Mouse (Mus musculus) kidney, embryonic 16.5 days (tissue): Measurements from ENCODE around the gene Mapk8ip2. TPM values are rescaled to one million over a fixed set of nuclear protein-coding genes. Genes with fewer than 3 reads are reported as not detected.

Source experiments
- ATAC-seq: fragments of 200-750 bp; cut with Nextera tagmentation; 2 replicates; pipeline ENCODE4 v1.8.0; 2017; ENCODE audit warnings: moderate TSS enrichment; ENCODE audit not compliant: low FRiP score, low TSS enrichment
- H3K27ac ChIP-seq: fragments of 300-500 bp; sonication (generic); 2 replicates; pipeline ENCODE4 v1.5.1; 2014; ENCODE audit warnings: low read length
- H3K27me3 ChIP-seq: fragments of 300-500 bp; sonication (generic); 2 replicates; pipeline ENCODE4 v1.6.1; 2014; ENCODE audit warnings: low read length, control low read depth, mixed read lengths; ENCODE audit not compliant: insufficient read depth
- H3K36me3 ChIP-seq: fragments of 300-500 bp; sonication (generic); 2 replicates; pipeline ENCODE4 v1.6.1; 2014; ENCODE audit warnings: low read length, control low read depth, mixed read lengths; ENCODE audit not compliant: insufficient read depth
- H3K4me1 ChIP-seq: fragments of 300-500 bp; sonication (generic); 2 replicates; pipeline ENCODE4 v1.6.1; 2014; ENCODE audit warnings: low read length, control low read depth, mixed read lengths; ENCODE audit not compliant: insufficient read depth
- H3K4me2 ChIP-seq: fragments of 300-500 bp; sonication (generic); replicated peaks from 2 replicates; pipeline ENCODE4 v1.6.1; 2014; ENCODE audit warnings: low read depth, low read length
- H3K4me3 ChIP-seq: fragments of 300-500 bp; sonication (generic); 2 replicates; pipeline ENCODE4 v1.5.1; 2014; ENCODE audit warnings: mild to moderate bottlenecking, low read length
- H3K9ac ChIP-seq: fragments of 300-500 bp; sonication (generic); replicated peaks from 2 replicates; pipeline ENCODE4 v1.6.1; 2014; ENCODE audit warnings: low read length
- H3K9me3 ChIP-seq: fragments of 300-500 bp; sonication (generic); 2 replicates; pipeline ENCODE4 v1.6.1; 2016; ENCODE audit warnings: low read length, control low read depth
- whole genome bisulfite sequencing: fragments of 180-500 bp; shearing (Covaris S2); extraction: QIAGEN DNeasy Blood & Tissue Kit; methylation state at CpG from one replicate; pipeline ENCODE4 v1.1.7; 2014; 5-methylcytosine and 5-hydroxymethylcytosine counted together
- polyA plus RNA-seq: library from polyadenylated mRNA; unstranded; fragments of >200 nt; fragmentation: Nextera tagmentation; extraction: Ambion mirVana; gene quantifications from 2 replicates; pipeline ENCODE4 v1.2.1, GENCODE M21; 2015

The Mapk8ip2 gene
- polyA plus RNA-seq, 1 experiment from 2014 or later: 0.92 TPM

DNA sequence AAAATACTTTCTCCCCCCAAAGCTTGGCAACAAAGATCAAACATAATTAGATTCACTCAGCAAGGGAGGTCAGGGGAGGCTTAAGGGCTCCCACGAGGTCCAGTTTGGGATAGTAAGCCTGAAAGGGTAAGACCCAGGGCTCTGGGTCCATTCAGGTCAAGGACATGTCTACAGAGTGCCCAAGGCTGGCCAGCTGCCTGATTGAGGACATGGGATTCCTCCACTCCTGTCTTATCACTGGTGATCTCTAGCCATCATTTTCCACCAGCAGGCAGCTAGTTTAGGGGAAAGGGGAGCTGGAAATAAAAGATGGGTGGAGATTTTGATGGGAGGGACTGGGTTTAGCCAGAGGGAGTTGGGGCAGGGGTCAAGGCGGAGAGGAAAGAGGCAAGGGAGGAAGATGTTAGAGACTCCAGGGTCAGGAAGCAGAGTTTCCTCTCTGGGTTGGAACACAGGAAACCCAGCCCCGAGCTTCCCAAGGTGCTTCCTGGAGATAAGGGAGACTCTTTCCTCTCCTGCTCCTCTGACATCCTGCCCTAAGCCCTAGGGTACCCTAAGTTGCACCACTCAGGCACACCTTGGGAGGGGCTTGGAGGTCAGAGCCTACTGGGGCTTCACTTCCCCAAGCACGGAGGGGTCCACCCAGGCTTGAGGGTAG is 43.8 kb downstream of the Mapk8ip2 start:
- Histone ChIP-seq H3K9me3 (0 out of 2 replicates have a peak, but pooled peaks cover 3% of the 10 kb centered on the region), H3K4me3 (peak overlapping the region; percentile 69), H3K4me1 (peaks cover 16% of the 10 kb centered on the region), H3K4me2 (no peak overlapping the region), H3K9ac (peak overlapping the region; percentile 7; the same call in 1 of the 2 replicates), H3K27me3 (peaks cover 5% of the 10 kb centered on the region; the same call in 1 of the 2 replicates), H3K36me3 (no peaks in the 10 kb centered on the region), H3K27ac (peak overlapping the region; percentile 72)
- WGBS: 17% methylated on average over 4 of the region's 4 CpGs
- peak; percentile 64 for ATAC-seq

GRCm38 (mm10) chr15:89498049-89498960 is 44.6 kb downstream of the Mapk8ip2 start:
- Histone ChIP-seq H3K27me3 (peaks cover 5% of the 10 kb centered on the region; the same call in 1 of the 2 replicates), H3K4me1 (peaks cover 16% of the 10 kb centered on the region), H3K4me2 (peak overlapping the region; percentile 94), H3K9ac (peak overlapping the region; percentile 83), H3K9me3 (0 out of 2 replicates have a peak, but pooled peaks cover 3% of the 10 kb centered on the region), H3K4me3 (peak overlapping the region; percentile 69), H3K27ac (peak overlapping the region; percentile 72), H3K36me3 (peaks cover 1% of the 10 kb centered on the region; the same call in 1 of the 2 replicates)
- ATAC-seq: no peak; the same call in 1 of the 2 replicates
- 3% methylated on average over 37 of the region's 41 CpGs for WGBS

GRCm38 (mm10) chr15:89498961-89499688 is 45.4 kb downstream of the Mapk8ip2 start, which contains the start of gene Shank3:
Shank3 (plus strand) TSS chr15:89499623.
- peak; percentile 24 for ATAC-seq
- H3K4me2 ChIP-seq: peak within 1 kb of the TSS; percentile 94
- H3K36me3 ChIP-seq: peaks cover 6% of the 10 kb centered on the region; the same call in 1 of the 2 replicates
- 0 out of 2 replicates have a peak, but pooled peaks cover 3% of the 10 kb centered on the region for H3K9me3 ChIP-seq
- peak within 1 kb of the TSS; percentile 72 for H3K27ac ChIP-seq
- peaks cover 16% of the 10 kb centered on the region for H3K4me1 ChIP-seq
- peak within 1 kb of the TSS; percentile 69 for H3K4me3 ChIP-seq
- H3K27me3 ChIP-seq: peaks cover 5% of the 10 kb centered on the region; the same call in 1 of the 2 replicates
- H3K9ac ChIP-seq: peak within 1 kb of the TSS; percentile 83
- WGBS: 1% methylated on average over 47 of the region's 72 CpGs

DNA sequence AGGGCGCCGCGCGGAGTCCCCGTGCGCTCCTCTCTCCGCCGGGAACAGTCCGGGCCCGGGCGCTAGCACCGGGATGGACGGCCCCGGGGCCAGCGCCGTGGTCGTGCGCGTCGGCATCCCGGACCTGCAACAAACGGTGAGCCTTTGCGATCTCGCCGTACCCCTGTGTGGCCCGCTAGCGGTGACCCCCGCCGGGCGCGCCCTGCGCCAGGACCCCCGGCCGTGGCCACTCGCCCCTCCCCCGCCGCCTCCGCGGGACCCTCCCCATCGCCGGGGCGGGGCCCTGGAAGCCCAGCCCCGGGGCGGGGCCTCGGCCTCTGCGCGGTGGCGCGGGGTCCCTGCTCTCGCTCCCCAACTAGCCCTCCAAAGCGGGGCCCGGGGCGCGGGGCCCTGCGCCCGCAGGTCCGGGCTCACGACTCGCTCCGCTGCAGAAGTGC is 46.1 kb downstream of the Mapk8ip2 start:
- under 1% methylated on average over 44 of the region's 60 CpGs for WGBS
- 0 out of 2 replicates have a peak overlapping the region, but pooled peaks have one; percentile 49 for H3K27ac ChIP-seq

DNA sequence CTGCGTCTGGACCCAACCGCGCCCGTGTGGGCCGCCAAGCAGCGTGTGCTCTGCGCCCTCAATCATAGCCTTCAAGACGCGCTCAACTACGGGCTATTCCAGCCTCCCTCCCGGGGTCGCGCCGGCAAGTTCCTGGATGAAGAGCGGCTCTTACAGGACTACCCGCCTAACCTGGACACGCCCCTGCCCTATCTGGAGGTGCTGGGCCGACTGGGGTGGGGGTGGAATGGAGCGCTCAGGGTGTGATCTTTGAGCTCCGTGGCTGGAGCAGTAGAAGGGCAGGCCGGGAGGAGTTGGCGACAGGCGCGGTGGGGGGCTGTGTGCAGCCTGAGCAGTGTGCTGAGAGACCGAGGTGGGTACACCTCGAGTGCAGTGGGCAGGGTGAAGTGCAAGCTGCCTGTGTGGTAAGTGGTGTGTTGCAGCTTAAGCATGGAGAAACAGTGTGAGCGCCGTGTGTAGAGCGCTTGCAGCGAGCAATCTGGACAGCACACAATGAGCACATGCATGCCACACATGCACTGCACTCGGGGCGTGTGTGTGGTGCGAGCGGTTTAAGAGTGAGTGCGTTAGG is 46.6 kb downstream of the Mapk8ip2 start:
- ATAC-seq: peak; percentile 39

More for the DNA sequence above, 46.1 kb downstream of the Mapk8ip2 start:
- H3K4me3 ChIP-seq: peak overlapping the region; percentile 69
- peaks cover 16% of the 10 kb centered on the region for H3K4me1 ChIP-seq
- H3K9me3 ChIP-seq: 0 out of 2 replicates have a peak, but pooled peaks cover 3% of the 10 kb centered on the region
- ATAC-seq: peak; percentile 65
- peaks cover 6% of the 10 kb centered on the region; the same call in 1 of the 2 replicates for H3K36me3 ChIP-seq
- peak overlapping the region; percentile 94 for H3K4me2 ChIP-seq
- peaks cover 5% of the 10 kb centered on the region; the same call in 1 of the 2 replicates for H3K27me3 ChIP-seq
- peak overlapping the region; percentile 83 for H3K9ac ChIP-seq

GRCm38 (mm10) chr15:89501321-89501720 is 47.6 kb downstream of the Mapk8ip2 start:
- Histone ChIP-seq H3K4me2 (no peak overlapping the region), H3K4me3 (no peak overlapping the region), H3K36me3 (peaks cover 6% of the 10 kb centered on the region; the same call in 1 of the 2 replicates), H3K4me1 (peaks cover 16% of the 10 kb centered on the region), H3K27me3 (peaks cover 5% of the 10 kb centered on the region; the same call in 1 of the 2 replicates), H3K9ac (no peak overlapping the region), H3K9me3 (no peaks in the 10 kb centered on the region), H3K27ac (no peak overlapping the region)
- WGBS: 88% methylated on average over 3 of the region's 3 CpGs
- no peak for ATAC-seq

More for the DNA sequence above, 46.6 kb downstream of the Mapk8ip2 start:
- H3K27me3 ChIP-seq: peaks cover 5% of the 10 kb centered on the region; the same call in 1 of the 2 replicates
- WGBS: under 1% methylated on average over 35 of the region's 35 CpGs
- no peak overlapping the region for H3K27ac ChIP-seq
- peak overlapping the region; percentile 83 for H3K9ac ChIP-seq
- peaks cover 6% of the 10 kb centered on the region; the same call in 1 of the 2 replicates for H3K36me3 ChIP-seq
- H3K9me3 ChIP-seq: no peaks in the 10 kb centered on the region
- H3K4me2 ChIP-seq: peak overlapping the region; percentile 94
- H3K4me1 ChIP-seq: peaks cover 16% of the 10 kb centered on the region
- peak overlapping the region; percentile 69 for H3K4me3 ChIP-seq

DNA sequence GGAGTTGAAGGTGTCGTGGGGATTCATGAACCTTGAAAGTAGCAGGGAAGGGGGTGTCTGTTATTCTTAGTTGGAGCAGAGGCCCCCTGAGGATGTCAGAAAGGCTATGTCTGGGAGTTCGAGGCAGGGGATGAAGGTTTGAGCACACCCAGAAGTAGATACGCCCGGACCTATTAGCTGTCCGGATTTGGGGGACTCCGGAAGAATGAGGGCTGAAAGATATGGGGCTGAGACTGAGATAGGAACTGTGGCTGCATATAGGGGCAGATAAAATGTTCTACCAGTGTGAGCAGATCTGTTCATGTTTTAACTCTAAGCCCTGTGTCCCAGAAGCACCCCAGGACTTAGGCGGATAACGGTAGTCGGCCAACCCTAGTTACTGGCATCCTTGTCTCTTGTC is 51.1 kb downstream of the Mapk8ip2 start:
- Histone ChIP-seq H3K36me3 (peaks cover 6% of the 10 kb centered on the region; the same call in 1 of the 2 replicates), H3K27ac (no peak overlapping the region), H3K9me3 (no peaks in the 10 kb centered on the region), H3K9ac (no peak overlapping the region), H3K4me2 (no peak overlapping the region), H3K27me3 (peaks cover 5% of the 10 kb centered on the region; the same call in 1 of the 2 replicates), H3K4me1 (peaks cover 6% of the 10 kb centered on the region; the same call in 1 of the 2 replicates), H3K4me3 (no peak overlapping the region)
- 89% methylated on average over 9 of the region's 9 CpGs for WGBS
- no peak for ATAC-seq

DNA sequence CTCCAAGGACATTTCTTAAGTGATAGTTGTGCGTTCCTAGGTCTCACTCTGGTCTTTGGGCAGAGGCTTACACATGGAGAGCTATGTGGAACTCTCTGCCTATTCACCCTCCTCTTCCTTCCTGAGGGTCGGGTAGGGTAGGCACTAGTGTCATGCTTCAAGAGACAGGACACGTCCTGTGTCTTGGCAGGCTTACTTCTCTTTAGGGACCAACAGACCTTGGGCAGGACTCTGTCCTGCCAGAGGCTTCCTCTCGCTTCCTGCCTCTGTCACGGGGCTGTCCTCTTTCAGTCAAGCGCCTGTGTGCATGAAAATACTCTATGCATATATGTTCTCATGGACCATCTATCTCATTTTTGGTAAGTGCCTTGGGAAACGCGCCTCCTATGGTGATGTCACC is 54.0 kb downstream of the Mapk8ip2 start:
- no peak for ATAC-seq
- 79% methylated on average over 8 of the region's 8 CpGs for WGBS
- no peak overlapping the region for H3K9ac ChIP-seq

More for the DNA sequence above, 54.0 kb downstream of the Mapk8ip2 start:
- no peak overlapping the region for H3K4me2 ChIP-seq
- no peaks in the 10 kb centered on the region for H3K4me1 ChIP-seq
- no peaks in the 10 kb centered on the region for H3K27me3 ChIP-seq
- peaks cover 6% of the 10 kb centered on the region; the same call in 1 of the 2 replicates for H3K36me3 ChIP-seq
- no peaks in the 10 kb centered on the region for H3K9me3 ChIP-seq
- H3K4me3 ChIP-seq: no peak overlapping the region
- H3K27ac ChIP-seq: no peak overlapping the region
